Mouse (Mus musculus) neutrophil, adult 5-6 weeks (primary cell): Measurements from ENCODE around the gene Gm21969. TPM values are rescaled to one million over a fixed set of nuclear protein-coding genes. Genes with fewer than 3 reads are reported as not detected.

Experiments
- ATAC-seq: fragments of 151-379, 151-347 bp; 2 replicates; pipeline ENCODE4 v1.8.0; 2017; ENCODE audit warnings: mild to moderate bottlenecking, moderate TSS enrichment; ENCODE audit not compliant: insufficient number of reproducible peaks, poor library complexity, low FRiP score, severe bottlenecking; ENCODE audit errors: extremely low read depth
- total RNA-seq: library from RNA; stranded (forward); fragments of 200-1000 nt; gene quantifications from 2 replicates; pipeline ENCODE4 v1.2.3, GENCODE M21; 2017

The Gm21969 gene
- total RNA-seq, 1 experiment from 2014 or later = not detected

- ATAC-seq = no peak
These were observed 19.2 kb upstream of the Gm21969 start for GRCm38 (mm10) chr4:139583629-139584245.

- no peak for ATAC-seq
These were observed 18.3 kb upstream of the Gm21969 start for GRCm38 (mm10) chr4:139584704-139585103.

- no peak for ATAC-seq
These were observed 17.3 kb upstream of the Gm21969 start for GRCm38 (mm10) chr4:139585713-139586112.

- no peak for ATAC-seq
These were observed 15.6 kb upstream of the Gm21969 start for GRCm38 (mm10) chr4:139587370-139587769.

GRCm38 (mm10) chr4:139587773-139588172, 15.2 kb upstream of the Gm21969 start:
- ATAC-seq = no peak

- ATAC-seq = no peak
These were observed 13.5 kb upstream of the Gm21969 start for GRCm38 (mm10) chr4:139589351-139590027.

- ATAC-seq = no peak
These were observed 12.5 kb upstream of the Gm21969 start for GRCm38 (mm10) chr4:139590446-139590845.

- ATAC-seq = no peak
These were observed 10.1 kb upstream of the Gm21969 start for GRCm38 (mm10) chr4:139592895-139593294.

GRCm38 (mm10) chr4:139593383-139593782, 9.6 kb upstream of the Gm21969 start:
- no peak for ATAC-seq

- no peak for ATAC-seq
These were observed 8.9 kb upstream of the Gm21969 start for GRCm38 (mm10) chr4:139594062-139594461.

GRCm38 (mm10) chr4:139596715-139597114, 6.3 kb upstream of the Gm21969 start:
- ATAC-seq = no peak

- ATAC-seq = no peak
These were observed 5.4 kb upstream of the Gm21969 start for GRCm38 (mm10) chr4:139597286-139598284.

GRCm38 (mm10) chr4:139598356-139598755, 4.6 kb upstream of the Gm21969 start:
- ATAC-seq = no peak

GRCm38 (mm10) chr4:139598950-139599518, 4.0 kb upstream of the Gm21969 start:
- no peak for ATAC-seq

GRCm38 (mm10) chr4:139601519-139602356, 1.2 kb upstream of the Gm21969 start:
- ATAC-seq = no peak

GRCm38 (mm10) chr4:139605216-139605615, 2.2 kb downstream of the Gm21969 start:
- no peak for ATAC-seq

GRCm38 (mm10) chr4:139606732-139607131, 3.7 kb downstream of the Gm21969 start:
- no peak for ATAC-seq

- no peak for ATAC-seq
These were observed 6.0 kb downstream of the Gm21969 start for GRCm38 (mm10) chr4:139608975-139609374.
